Mouse (Mus musculus) liver, postnatal 0 days (tissue): Measurements from ENCODE around the gene Dut. TPM values are rescaled to one million over a fixed set of nuclear protein-coding genes. Genes with fewer than 3 reads are reported as not detected.
"Not testable (repeated sequence)": the region's sequence is repeated elsewhere in the genome, so short reads cannot be mapped to it uniquely, and the experiment has no call there.

Experiments used
- ATAC-seq: fragments of 200-750 bp; cut with Nextera tagmentation; 2 replicates; pipeline ENCODE4 v1.8.0; 2017; ENCODE audit warnings: mild to moderate bottlenecking, moderate library complexity
- DNase-seq: peaks from one replicate; pipeline ENCODE4 v3.0.0-alpha.2; 2016
- H3K27ac ChIP-seq: fragments of 300-500 bp; sonication (generic); 2 replicates; pipeline ENCODE4 v1.5.1; 2014; ENCODE audit warnings: antibody characterized with exemption, moderate library complexity, mild to moderate bottlenecking, low read depth
- H3K27me3 ChIP-seq: fragments of 300-500 bp; sonication (generic); 2 replicates; pipeline ENCODE4 v1.6.1; 2014; ENCODE audit warnings: low read length, control low read depth, mixed read lengths; ENCODE audit not compliant: insufficient read depth
- H3K36me3 ChIP-seq: fragments of 300-500 bp; sonication (generic); replicated peaks from 2 replicates; pipeline ENCODE4 v1.6.1; 2014; ENCODE audit warnings: mild to moderate bottlenecking, control low read depth, low read length, moderate library complexity, mixed read lengths; ENCODE audit not compliant: insufficient read depth
- H3K4me1 ChIP-seq: fragments of 300-500 bp; sonication (generic); 2 replicates; pipeline ENCODE4 v1.6.1; 2014; ENCODE audit warnings: antibody characterized with exemption, mild to moderate bottlenecking, control low read depth; ENCODE audit not compliant: insufficient read depth
- H3K4me2 ChIP-seq: fragments of 300-500 bp; sonication (generic); 2 replicates; pipeline ENCODE4 v1.6.1; 2014; ENCODE audit warnings: low read depth, mild to moderate bottlenecking, low read length, moderate library complexity, mixed read lengths
- H3K4me3 ChIP-seq: fragments of 300-500 bp; sonication (generic); 2 replicates; pipeline ENCODE4 v1.5.1; 2014; ENCODE audit warnings: low read depth, low read length
- H3K9ac ChIP-seq: fragments of 300-500 bp; sonication (generic); replicated peaks from 2 replicates; pipeline ENCODE4 v1.6.1; 2014; ENCODE audit warnings: mild to moderate bottlenecking, moderate library complexity
- H3K9me3 ChIP-seq: fragments of 300-500 bp; sonication (generic); 2 replicates; pipeline ENCODE4 v1.6.1; 2016; ENCODE audit warnings: mild to moderate bottlenecking, control low read depth, low read length, mixed read lengths
- CTCF ChIP-seq: sonication (generic); IDR thresholded peaks from 2 replicates; pipeline ENCODE4 v1.5.1; 2016; ENCODE audit warnings: antibody characterized with exemption, low read depth
- EP300 ChIP-seq: IDR thresholded peaks from 2 replicates; pipeline ENCODE4 v1.6.1; 2016; ENCODE audit warnings: antibody characterized with exemption, low read depth, mild to moderate bottlenecking
- WGBS: fragments of 180-500 bp; shearing (Covaris S2); extraction: QIAGEN DNeasy Blood & Tissue Kit; methylation state at CpG from one replicate; pipeline ENCODE4 v1.1.7; 2014; ENCODE audit not compliant: insufficient replicate concordance; 5-methylcytosine and 5-hydroxymethylcytosine counted together
- polyA plus RNA-seq: library from polyadenylated mRNA; unstranded; fragments of >200 nt; fragmentation: Nextera tagmentation; extraction: Ambion mirVana; gene quantifications from 2 replicates; pipeline ENCODE4 v1.2.1, GENCODE M21; 2015

The Dut gene
- polyA plus RNA-seq, 1 experiment from 2014 or later = 66.0 TPM

GRCm38 (mm10) chr2:125260326-125260725 is 13.3 kb downstream of the Dut start:
- H3K36me3 ChIP-seq = peaks cover 28% of the 10 kb centered on the region
- no peak overlapping the region for H3K4me3 ChIP-seq
- TF ChIP-seq EP300 = no peak
- TF ChIP-seq CTCF = no peak
- WGBS = 79% methylated on average over 2 of the region's 2 CpGs
- no peaks in the 10 kb centered on the region for H3K27me3 ChIP-seq
- DNase-seq (no peak), ATAC-seq (no peak)
- no peaks in the 10 kb centered on the region for H3K4me1 ChIP-seq
- H3K9me3 ChIP-seq = no peaks in the 10 kb centered on the region
- H3K9ac ChIP-seq = no peak overlapping the region
- no peak overlapping the region for H3K4me2 ChIP-seq
- no peak overlapping the region for H3K27ac ChIP-seq

- H3K4me3 ChIP-seq = no peak overlapping the region
- H3K9me3 ChIP-seq = no peaks in the 10 kb centered on the region
- H3K27ac ChIP-seq = no peak overlapping the region
- TF ChIP-seq EP300 = no peak
- TF ChIP-seq CTCF = peak; percentile 39
- no peak overlapping the region for H3K4me2 ChIP-seq
- H3K4me1 ChIP-seq = no peaks in the 10 kb centered on the region
- DNase-seq (no peak), ATAC-seq (no peak)
- H3K9ac ChIP-seq = no peak overlapping the region
- H3K27me3 ChIP-seq = no peaks in the 10 kb centered on the region
- WGBS = 33% methylated on average over 5 of the region's 5 CpGs
- 0 out of 2 replicates have a peak, but pooled peaks cover 3% of the 10 kb centered on the region for H3K36me3 ChIP-seq
Observed at GRCm38 (mm10) chr2:125263056-125263455, 16.1 kb downstream of the Dut start.

GRCm38 (mm10) chr2:125263753-125264152 is 16.8 kb downstream of the Dut start:
- no peak for ATAC-seq
- Histone ChIP-seq H3K4me3 (no peak overlapping the region), H3K9ac (no peak overlapping the region), H3K9me3 (no peaks in the 10 kb centered on the region), H3K4me2 (no peak overlapping the region), H3K4me1 (no peaks in the 10 kb centered on the region), H3K27ac (no peak overlapping the region), H3K27me3 (no peaks in the 10 kb centered on the region), H3K36me3 (no peaks in the 10 kb centered on the region)
- no peak for TF ChIP-seq CTCF
- TF ChIP-seq EP300 = no peak
- 26% methylated on average over 9 of the region's 9 CpGs for WGBS
- no peak for DNase-seq

GRCm38 (mm10) chr2:125268876-125269275 is 21.9 kb downstream of the Dut start:
- Histone ChIP-seq H3K27me3 (no peaks in the 10 kb centered on the region), H3K4me2 (no peak overlapping the region), H3K27ac (no peak overlapping the region), H3K9me3 (peaks cover 4% of the 10 kb centered on the region), H3K9ac (no peak overlapping the region), H3K36me3 (no peaks in the 10 kb centered on the region), H3K4me3 (no peak overlapping the region), H3K4me1 (no peaks in the 10 kb centered on the region)
- ATAC-seq (no peak), DNase-seq (no peak)
- TF ChIP-seq EP300 (no peak), CTCF (no peak)
- WGBS = 58% methylated on average over 1 of the region's 1 CpGs

- no peak for DNase-seq
- 75% methylated on average over 5 of the region's 5 CpGs for WGBS
- no peak overlapping the region for H3K4me3 ChIP-seq
- TF ChIP-seq CTCF = no peak
- no peak for TF ChIP-seq EP300
- ATAC-seq = no peak
- H3K27me3 ChIP-seq = no peaks in the 10 kb centered on the region
- H3K4me2 ChIP-seq = no peak overlapping the region
- no peak overlapping the region for H3K27ac ChIP-seq
- H3K9ac ChIP-seq = no peak overlapping the region
- H3K4me1 ChIP-seq = no peaks in the 10 kb centered on the region
- peaks cover 4% of the 10 kb centered on the region; the same call in 1 of the 2 replicates for H3K9me3 ChIP-seq
- no peaks in the 10 kb centered on the region for H3K36me3 ChIP-seq
Observed at GRCm38 (mm10) chr2:125275617-125276016, 28.6 kb downstream of the Dut start.

GRCm38 (mm10) chr2:125276692-125277091 is 29.7 kb downstream of the Dut start:
- DNase-seq (no peak), ATAC-seq (no peak)
- TF ChIP-seq CTCF (no peak), EP300 (no peak)
- Histone ChIP-seq H3K4me3 (no peak overlapping the region), H3K4me1 (no peaks in the 10 kb centered on the region), H3K27me3 (no peaks in the 10 kb centered on the region), H3K27ac (no peak overlapping the region), H3K9ac (no peak overlapping the region), H3K4me2 (no peak overlapping the region), H3K9me3 (peaks cover 1% of the 10 kb centered on the region; the same call in 1 of the 2 replicates), H3K36me3 (no peaks in the 10 kb centered on the region)
- WGBS = 73% methylated on average over 5 of the region's 5 CpGs

- WGBS = 31% methylated on average over 7 of the region's 7 CpGs
Observed at GRCm38 (mm10) chr2:125278474-125278873, 31.5 kb downstream of the Dut start.

GRCm38 (mm10) chr2:125279995-125280394 is 33.0 kb downstream of the Dut start:
- not testable (repeated sequence) for H3K9ac ChIP-seq, H3K4me1 ChIP-seq, H3K4me3 ChIP-seq, ATAC-seq, H3K36me3 ChIP-seq, H3K27me3 ChIP-seq, H3K4me2 ChIP-seq, H3K27ac ChIP-seq, H3K9me3 ChIP-seq, DNase-seq
- 82% methylated on average over 9 of the region's 9 CpGs for WGBS

More at GRCm38 (mm10) chr2:125278474-125278873, 31.5 kb downstream of the Dut start:
- peaks cover 4% of the 10 kb centered on the region; the same call in 1 of the 2 replicates for H3K4me1 ChIP-seq
- DNase-seq = no peak
- no peak overlapping the region for H3K4me2 ChIP-seq
- H3K36me3 ChIP-seq = no peaks in the 10 kb centered on the region
- no peak overlapping the region for H3K27ac ChIP-seq
- TF ChIP-seq EP300 (no peak), CTCF (no peak)
- H3K27me3 ChIP-seq = no peaks in the 10 kb centered on the region
- no peak overlapping the region for H3K4me3 ChIP-seq
- H3K9me3 ChIP-seq = no peaks in the 10 kb centered on the region
- ATAC-seq = no peak
- no peak overlapping the region for H3K9ac ChIP-seq
